Mouse (Mus musculus): ENCODE results near the gene Cers6.

- TF ChIP-seq CTCF (IDR thresholded peaks at IDR 0.05; ENCODE audit: insufficient read depth, low read depth, low read length) (no peak), POLR2A (IDR thresholded peaks at IDR 0.05; ENCODE audit: insufficient read depth, low read depth, low read length) (no peak)
These were observed 289.6 kb downstream of the Cers6 start for GRCm38 (mm10) chr2:69150841-69151240.

Data from olfactory bulb, adult 2 months (tissue).